Mouse (Mus musculus) midbrain, embryonic 12.5 days (tissue): ENCODE data around the gene Tuba1b. TPM values are rescaled to one million over a fixed set of nuclear protein-coding genes. Genes with fewer than 3 reads are reported as not detected.
"Not testable (repeated sequence)": the region's sequence is repeated elsewhere in the genome, so short reads cannot be mapped to it uniquely, and the experiment has no call there.

Source experiments
- ATAC-seq: fragments of 200-750 bp; cut with Nextera tagmentation; 2 replicates; pipeline ENCODE4 v1.8.0; 2017; ENCODE audit warnings: low read depth, moderate TSS enrichment, moderate library complexity; ENCODE audit not compliant: low FRiP score
- H3K27ac ChIP-seq: fragments of 300-500 bp; sonication (generic); replicated peaks from 2 replicates; pipeline ENCODE4 v1.5.1; 2016; ENCODE audit warnings: mild to moderate bottlenecking
- H3K27me3 ChIP-seq: fragments of 300-500 bp; sonication (generic); 2 replicates; pipeline ENCODE4 v1.6.1; 2016; ENCODE audit warnings: mild to moderate bottlenecking
- H3K36me3 ChIP-seq: fragments of 300-500 bp; sonication (generic); 2 replicates; pipeline ENCODE4 v1.6.1; 2016
- H3K4me1 ChIP-seq: fragments of 300-500 bp; sonication (generic); 2 replicates; pipeline ENCODE4 v1.6.1; 2016
- H3K4me2 ChIP-seq: fragments of 300-500 bp; sonication (generic); replicated peaks from 2 replicates; pipeline ENCODE4 v1.6.1; 2016; ENCODE audit warnings: mild to moderate bottlenecking, moderate library complexity
- H3K4me3 ChIP-seq: fragments of 300-500 bp; sonication (generic); 2 replicates; pipeline ENCODE4 v1.5.1; 2016; ENCODE audit warnings: mild to moderate bottlenecking
- H3K9ac ChIP-seq: fragments of 300-500 bp; sonication (generic); replicated peaks from 2 replicates; pipeline ENCODE4 v1.6.1; 2016; ENCODE audit warnings: mild to moderate bottlenecking, moderate library complexity
- H3K9me3 ChIP-seq: fragments of 300-500 bp; sonication (generic); 2 replicates; pipeline ENCODE4 v1.6.1; 2016; ENCODE audit warnings: mild to moderate bottlenecking
- WGBS: fragments of 180-500 bp; shearing (Covaris S2); methylation state at CpG from one replicate; pipeline ENCODE4 v1.1.7; 2016; 5-methylcytosine and 5-hydroxymethylcytosine counted together
- polyA plus RNA-seq: library from polyadenylated mRNA; unstranded; fragments of >200 nt; fragmentation: Nextera tagmentation; extraction: Ambion mirVana; gene quantifications from 2 replicates; pipeline ENCODE4 v1.2.1, GENCODE M21; 2016

Tuba1b gene
- polyA plus RNA-seq: 1,566 and 1,635 TPM in 2 replicates

- H3K27ac ChIP-seq: peak within 1 kb of the TSS; percentile 98
- under 1% methylated on average over 54 of the region's 58 CpGs for WGBS
- peak; percentile 96 for ATAC-seq
- peaks cover 12% of the 10 kb centered on the region for H3K36me3 ChIP-seq
- no peaks in the 10 kb centered on the region for H3K27me3 ChIP-seq
- peaks cover 14% of the 10 kb centered on the region for H3K4me1 ChIP-seq
- H3K4me3 ChIP-seq: peak within 1 kb of the TSS; percentile 77
- no peaks in the 10 kb centered on the region for H3K9me3 ChIP-seq
- peak within 1 kb of the TSS; percentile 88 for H3K9ac ChIP-seq
- peak within 1 kb of the TSS; percentile 97 for H3K4me2 ChIP-seq
Measured at GRCm38 (mm10) chr15:98934217-98934839, at the start of gene Tuba1b. TSS of gene Tuba1b (minus strand) at chr15:98934565.

- H3K9me3 ChIP-seq: no peaks in the 10 kb centered on the region
- peak overlapping the region; percentile 57 for H3K4me2 ChIP-seq
- H3K27ac ChIP-seq: peak overlapping the region; percentile 96
- peak overlapping the region; percentile 54 for H3K4me3 ChIP-seq
- peak; percentile 75 for ATAC-seq
- peaks cover 76% of the 10 kb centered on the region for H3K4me1 ChIP-seq
- H3K27me3 ChIP-seq: no peaks in the 10 kb centered on the region
- no peaks in the 10 kb centered on the region for H3K36me3 ChIP-seq
- WGBS: 7% methylated on average over 16 of the region's 16 CpGs
- H3K9ac ChIP-seq: peak overlapping the region; percentile 71
Measured at GRCm38 (mm10) chr15:98983431-98984081, 49.2 kb upstream of the Tuba1b start.

DNA sequence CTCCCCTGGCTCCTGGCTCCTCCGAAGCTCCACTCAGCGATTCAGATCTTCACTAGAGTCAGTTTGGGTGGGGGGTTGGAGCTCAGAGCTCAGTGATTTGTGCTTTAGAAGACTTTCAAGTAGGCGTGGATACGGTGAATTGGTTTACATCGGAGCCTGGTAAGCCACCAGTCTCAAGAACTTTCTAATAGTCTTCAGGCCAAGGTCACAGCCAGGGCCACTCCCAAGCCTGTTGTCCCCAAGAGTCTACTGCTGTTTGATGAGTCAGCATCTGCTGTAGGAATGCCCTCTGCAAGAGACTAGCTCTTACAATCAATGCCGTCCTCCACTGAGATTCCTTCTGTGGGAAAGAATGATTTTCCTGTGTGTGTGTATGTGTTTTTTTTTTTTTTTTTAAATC lies 47.7 kb upstream of the Tuba1b start:
- H3K4me3 ChIP-seq: no peak overlapping the region
- H3K4me1 ChIP-seq: peaks cover 76% of the 10 kb centered on the region
- no peaks in the 10 kb centered on the region for H3K27me3 ChIP-seq
- H3K9me3 ChIP-seq: no peaks in the 10 kb centered on the region
- no peak overlapping the region for H3K9ac ChIP-seq
- WGBS: 64% methylated on average over 6 of the region's 6 CpGs
- ATAC-seq: no peak
- no peaks in the 10 kb centered on the region for H3K36me3 ChIP-seq
- H3K27ac ChIP-seq: peak overlapping the region; percentile 96
- no peak overlapping the region; the same call in 1 of the 2 replicates for H3K4me2 ChIP-seq

DNA sequence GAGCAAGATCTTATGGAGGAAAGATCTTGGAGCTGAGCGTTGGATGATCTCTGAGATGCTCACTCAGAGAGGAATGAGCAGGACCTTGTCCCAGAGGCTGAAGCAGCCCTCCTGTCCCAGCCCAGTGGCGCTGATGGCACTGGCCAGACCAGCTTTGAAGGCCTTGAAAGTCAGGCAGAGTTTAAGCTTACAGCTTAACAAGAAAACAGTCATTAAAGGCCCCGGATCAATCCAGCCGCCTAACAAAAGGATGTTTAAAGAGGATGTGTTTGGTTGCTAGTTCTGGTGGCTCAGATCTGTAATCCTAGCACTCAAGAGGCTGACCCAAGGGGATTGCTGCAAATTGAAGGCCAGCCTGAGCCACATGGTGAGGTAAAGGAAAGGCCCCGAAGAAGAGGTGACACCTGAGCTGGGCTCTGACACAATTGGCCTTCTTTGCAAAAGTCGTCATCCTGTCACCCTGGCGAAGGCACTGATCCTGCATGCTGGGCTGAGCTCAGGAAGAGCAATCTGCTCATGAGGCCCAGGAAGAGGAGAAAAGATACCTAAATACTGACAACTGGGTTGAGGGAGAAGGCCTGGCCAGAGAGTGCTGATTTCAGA lies 45.7 kb upstream of the Tuba1b start:
- no peaks in the 10 kb centered on the region for H3K27me3 ChIP-seq
- H3K4me2 ChIP-seq: no peak overlapping the region
- ATAC-seq: no peak
- no peaks in the 10 kb centered on the region for H3K9me3 ChIP-seq
- H3K9ac ChIP-seq: 0 out of 2 replicates have a peak overlapping the region, but pooled peaks have one; percentile 24
- 13% methylated on average over 7 of the region's 7 CpGs for WGBS
- no peaks in the 10 kb centered on the region for H3K36me3 ChIP-seq
- H3K4me3 ChIP-seq: no peak overlapping the region
- peaks cover 62% of the 10 kb centered on the region for H3K4me1 ChIP-seq
- H3K27ac ChIP-seq: peak overlapping the region; percentile 55

DNA sequence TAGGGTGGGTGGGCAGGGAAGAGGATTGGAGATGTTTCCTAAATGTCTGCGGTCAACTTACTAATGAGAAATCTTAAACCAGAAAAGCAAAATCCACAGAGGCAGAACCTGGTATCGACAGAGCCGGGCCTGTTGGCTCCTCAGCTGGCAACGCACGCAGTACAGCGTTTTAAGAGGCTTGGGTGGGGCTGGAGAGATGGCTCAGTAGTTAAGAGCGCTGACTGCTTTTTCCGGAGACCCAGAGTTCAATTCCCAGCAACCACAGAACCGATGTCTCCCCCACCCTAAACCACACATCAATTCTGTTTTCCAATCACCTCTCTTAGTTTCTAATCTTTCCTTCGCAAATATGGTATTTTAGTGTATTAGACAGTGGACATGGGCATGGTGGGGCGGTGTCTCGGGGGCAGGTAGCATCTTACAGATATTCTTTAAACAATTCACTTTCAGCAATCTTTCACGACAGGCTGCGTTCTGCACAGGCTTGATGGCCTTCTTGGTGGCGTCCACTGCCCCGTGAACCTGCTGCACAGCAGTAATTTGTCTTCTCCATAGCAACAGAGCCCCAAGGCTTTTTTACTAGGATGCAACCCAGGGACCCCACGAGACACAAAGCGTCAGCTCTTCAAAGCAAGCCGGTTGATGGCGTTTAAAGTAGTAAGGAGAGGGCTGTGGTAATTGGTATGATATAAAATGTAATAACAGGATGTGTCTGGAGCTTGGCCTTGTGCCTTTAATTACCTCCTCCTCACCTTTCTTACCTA lies 44.2 kb upstream of the Tuba1b start:
- 43% methylated on average over 20 of the region's 20 CpGs for WGBS
- Histone ChIP-seq H3K36me3 (no peaks in the 10 kb centered on the region), H3K27ac (peak overlapping the region; percentile 91), H3K4me1 (peaks cover 55% of the 10 kb centered on the region), H3K4me3 (peak overlapping the region; percentile 9; the same call in 1 of the 2 replicates), H3K27me3 (no peaks in the 10 kb centered on the region), H3K9ac (peak overlapping the region; percentile 29; the same call in 1 of the 2 replicates), H3K9me3 (no peaks in the 10 kb centered on the region), H3K4me2 (peak overlapping the region; percentile 46)
- no peak for ATAC-seq

- H3K27me3 ChIP-seq: no peaks in the 10 kb centered on the region
- H3K9me3 ChIP-seq: no peaks in the 10 kb centered on the region
- H3K9ac ChIP-seq: peak overlapping the region; percentile 29; the same call in 1 of the 2 replicates
- ATAC-seq: peak; percentile 70
- H3K27ac ChIP-seq: peak overlapping the region; percentile 91
- peak overlapping the region; percentile 46 for H3K4me2 ChIP-seq
- peak overlapping the region; percentile 9; the same call in 1 of the 2 replicates for H3K4me3 ChIP-seq
- no peaks in the 10 kb centered on the region for H3K36me3 ChIP-seq
- WGBS: 51% methylated on average over 14 of the region's 14 CpGs
- H3K4me1 ChIP-seq: peaks cover 48% of the 10 kb centered on the region
Measured at GRCm38 (mm10) chr15:98977759-98978408, 43.5 kb upstream of the Tuba1b start.

GRCm38 (mm10) chr15:98976763-98977758 lies 42.7 kb upstream of the Tuba1b start:
- Histone ChIP-seq H3K36me3 (no peaks in the 10 kb centered on the region), H3K9me3 (no peaks in the 10 kb centered on the region), H3K27ac (peak overlapping the region; percentile 91), H3K4me2 (peak overlapping the region; percentile 46), H3K27me3 (no peaks in the 10 kb centered on the region), H3K4me3 (no peak overlapping the region), H3K9ac (peak overlapping the region; percentile 29; the same call in 1 of the 2 replicates), H3K4me1 (peaks cover 44% of the 10 kb centered on the region)
- 74% methylated on average over 21 of the region's 21 CpGs for WGBS
- ATAC-seq: no peak

DNA sequence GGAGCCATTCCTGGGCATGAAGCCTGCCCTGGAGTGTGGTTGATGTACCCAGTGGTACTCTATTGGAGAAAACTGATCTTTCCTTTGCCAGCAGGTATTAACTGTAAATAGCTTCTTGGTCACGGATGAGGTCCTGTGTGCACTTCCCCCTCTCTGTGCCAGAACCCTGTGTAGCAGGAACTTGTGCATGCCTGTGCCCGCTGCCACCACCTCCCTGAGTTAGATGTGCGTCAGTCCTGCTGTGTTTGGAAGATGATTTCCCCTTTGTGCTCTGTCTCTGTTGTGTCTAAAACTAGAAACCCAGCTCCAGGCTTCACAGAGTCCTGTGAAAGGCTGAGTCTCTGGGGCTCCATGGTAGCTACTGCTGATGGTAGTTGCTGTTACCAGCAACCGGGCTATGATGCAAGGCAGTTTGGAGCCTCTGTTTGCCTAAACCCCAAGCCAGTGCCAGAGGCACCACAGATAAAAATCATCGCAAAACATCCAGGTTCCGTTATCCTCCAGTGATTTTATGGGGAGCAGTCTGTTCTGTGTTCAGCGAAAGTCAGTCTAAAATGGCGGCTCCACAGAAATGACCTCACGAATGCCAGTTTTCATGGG lies 38.8 kb upstream of the Tuba1b start:
- Histone ChIP-seq H3K4me2 (no peak overlapping the region), H3K27me3 (no peaks in the 10 kb centered on the region), H3K9ac (peak overlapping the region; percentile 21; the same call in 1 of the 2 replicates), H3K4me1 (peaks cover 55% of the 10 kb centered on the region), H3K4me3 (no peak overlapping the region), H3K36me3 (no peaks in the 10 kb centered on the region), H3K9me3 (no peaks in the 10 kb centered on the region), H3K27ac (peak overlapping the region; percentile 99)
- WGBS: 93% methylated on average over 9 of the region's 9 CpGs
- ATAC-seq: no peak

DNA sequence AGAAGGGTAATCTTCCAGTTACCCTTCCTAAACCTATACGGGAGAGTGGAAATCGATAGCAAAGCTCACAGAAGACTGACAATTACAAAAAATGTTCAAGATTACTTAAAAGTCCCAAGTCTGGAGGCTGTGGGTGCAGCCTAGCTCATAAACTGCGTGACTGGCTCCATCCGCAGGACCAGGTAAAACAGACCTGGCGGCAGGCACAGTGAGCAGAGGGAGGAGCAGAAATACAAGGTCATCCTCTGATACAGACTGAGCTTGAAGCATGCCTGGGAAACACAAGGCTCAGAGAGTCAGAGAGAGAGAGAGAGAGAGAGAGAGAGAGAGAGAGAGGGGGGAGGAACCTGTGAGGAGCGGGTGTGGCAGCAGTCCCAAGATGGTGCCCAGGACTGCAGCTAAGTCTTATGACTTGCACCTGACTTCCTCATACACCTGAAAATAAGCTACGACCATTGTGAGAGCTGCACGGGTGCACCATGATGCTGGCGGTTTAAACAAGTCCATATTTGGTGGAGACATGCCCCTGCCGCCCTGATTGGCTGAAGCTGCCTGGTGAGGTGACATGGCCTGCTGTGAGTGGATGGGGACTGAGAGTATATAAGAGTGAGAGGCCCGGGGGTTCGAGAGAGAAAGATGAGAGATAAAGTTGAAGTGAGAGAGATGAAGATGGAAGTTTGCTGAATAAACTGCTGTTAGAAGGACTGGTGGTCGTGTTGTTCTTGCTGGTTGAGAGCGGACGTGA lies 37.4 kb upstream of the Tuba1b start:
- ATAC-seq: peak; percentile 7; the same call in 1 of the 2 replicates
- Histone ChIP-seq H3K4me2 (peak overlapping the region; percentile 46), H3K4me3 (peak overlapping the region; percentile 10; the same call in 1 of the 2 replicates), H3K9ac (peak overlapping the region; percentile 59), H3K4me1 (peaks cover 46% of the 10 kb centered on the region), H3K27ac (peak overlapping the region; percentile 99)
- not testable (repeated sequence) for H3K27me3 ChIP-seq, H3K36me3 ChIP-seq, H3K9me3 ChIP-seq
- 57% methylated on average over 15 of the region's 15 CpGs for WGBS
